Mouse (Mus musculus): Measurements from ENCODE around the gene Tomm22. TPM values are rescaled to one million over a fixed set of nuclear protein-coding genes. Genes with fewer than 3 reads are reported as not detected.

The Tomm22 gene
- total RNA-seq (2023) = 98.8 and 117 TPM in 2 replicates

GRCm38 (mm10) chr15:79670249-79670971 is at the start of gene Tomm22:
Gene Tomm22, plus strand, starts transcription at chr15:79670861.

GRCm38 (mm10) chr15:79658531-79659375 is 11.9 kb upstream of the Tomm22 start, which contains the start of the genes Fam227a and Cby1:
Gene Fam227a, minus strand, starts transcription at chr15:79658956.
Gene Cby1, plus strand, starts transcription at chr15:79659199.

DNA sequence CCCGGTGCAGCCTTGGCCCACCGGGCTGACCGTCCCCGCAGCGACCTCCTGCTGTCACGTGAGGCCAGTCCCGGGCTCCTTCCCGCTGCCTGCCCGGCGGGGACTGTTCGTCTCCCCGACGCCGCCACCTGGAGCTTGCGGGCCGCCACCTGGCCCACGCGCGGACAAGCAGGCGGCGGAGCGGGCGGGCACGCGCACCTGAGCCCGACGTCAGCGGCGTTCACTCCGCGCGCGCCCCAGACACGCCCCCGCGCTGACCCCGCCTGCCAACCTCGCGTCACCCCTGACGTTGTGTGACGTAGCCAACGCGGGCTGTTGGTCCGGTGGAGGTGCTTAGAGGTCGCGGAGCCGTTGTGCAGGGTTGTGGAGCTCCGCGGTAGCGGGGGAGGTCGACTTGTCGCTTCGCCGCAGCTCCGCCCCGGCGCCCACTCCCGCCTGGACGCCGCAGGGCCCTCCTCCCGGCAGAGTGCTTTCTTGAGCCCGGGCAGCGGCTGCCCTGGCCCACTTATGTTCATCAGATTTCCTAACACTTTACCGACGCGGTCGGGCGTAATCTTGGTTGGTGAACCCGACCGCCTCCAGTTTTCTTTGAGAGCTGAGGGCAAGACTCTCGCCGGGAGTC is 17.1 kb downstream of the Tomm22 start, which contains the start of gene Josd1:
TSS of gene Josd1 (minus strand) at position 274 of the 622 bp plus-strand sequence.

GRCm38 (mm10) chr15:79690426-79691022 is 19.9 kb downstream of the Tomm22 start, which contains the start of gene Gtpbp1:
Gene Gtpbp1, plus strand, starts transcription at chr15:79690845.

Other genes with a start within 250 kb of the Tomm22 start
- 139 and 150 TPM in 2 replicates for gene Csnk1e, start 215.3 kb upstream of the Tomm22 start, total RNA-seq (2023)
- gene Kcnj4, start 165.6 kb upstream of the Tomm22 start, total RNA-seq (2023) = not detected in 2 replicates
- gene Kdelr3, start 154.4 kb upstream of the Tomm22 start, total RNA-seq (2023) = 0.36 and 0.66 TPM in 2 replicates
- gene Ddx17, start 124.1 kb upstream of the Tomm22 start, total RNA-seq (2023) = 180 and 232 TPM in 2 replicates
- gene Dmc1, start 65.8 kb upstream of the Tomm22 start, total RNA-seq (2023) = 0.93 and 1.1 TPM in 2 replicates
- 2.2 and 3.6 TPM in 2 replicates for gene Fam227a, start 11.9 kb upstream of the Tomm22 start, total RNA-seq (2023)
- gene Cby1, start 11.7 kb upstream of the Tomm22 start, total RNA-seq (2023) = 18.5 and 21.2 TPM in 2 replicates
- 24.1 and 31.5 TPM in 2 replicates for gene Josd1, start 17.1 kb downstream of the Tomm22 start, total RNA-seq (2023)
- gene Gtpbp1, start 20.0 kb downstream of the Tomm22 start, total RNA-seq (2023) = 95.9 and 107 TPM in 2 replicates
- 664 and 823 TPM in 2 replicates for gene Sun2, start 71.7 kb downstream of the Tomm22 start, total RNA-seq (2023)
- gene Dnal4, start 107.0 kb downstream of the Tomm22 start, total RNA-seq (2023) = 8.1 and 8.8 TPM in 2 replicates
- 0.09 and 0.25 TPM in 2 replicates for gene Nptxr, start 133.9 kb downstream of the Tomm22 start, total RNA-seq (2023)
- gene Npcd, start 163.4 kb downstream of the Tomm22 start, total RNA-seq (2023) = not detected in 2 replicates
- gene Cbx6, start 163.8 kb downstream of the Tomm22 start, total RNA-seq (2023) = 2.2 and 2.3 TPM in 2 replicates
- gene Apobec3, start 220.8 kb downstream of the Tomm22 start, total RNA-seq (2023) = 41.0 and 57.2 TPM in 2 replicates

Measured in neutrophil, adult 65 days (primary cell).